Mouse (Mus musculus) hindbrain, embryonic 15.5 days (tissue): Measurements from ENCODE around the gene Ppp1r10. TPM values are rescaled to one million over a fixed set of nuclear protein-coding genes. Genes with fewer than 3 reads are reported as not detected.
"Not testable (repeated sequence)": the region's sequence is repeated elsewhere in the genome, so short reads cannot be mapped to it uniquely, and the experiment has no call there.

Experiments
- ATAC-seq: fragments of 200-750 bp; cut with Nextera tagmentation; 2 replicates; pipeline ENCODE4 v1.8.0; 2017; ENCODE audit warnings: low read depth, moderate number of reproducible peaks, moderate TSS enrichment; ENCODE audit not compliant: low FRiP score
- H3K27ac ChIP-seq: fragments of 300-500 bp; sonication (generic); replicated peaks from 2 replicates; pipeline ENCODE4 v1.5.1; 2015; ENCODE audit warnings: mild to moderate bottlenecking, inconsistent platforms
- H3K27me3 ChIP-seq: fragments of 300-500 bp; sonication (generic); 2 replicates; pipeline ENCODE4 v1.6.1; 2015; ENCODE audit warnings: control low read depth, inconsistent platforms
- H3K36me3 ChIP-seq: fragments of 300-500 bp; sonication (generic); 2 replicates; pipeline ENCODE4 v1.6.1; 2015; ENCODE audit warnings: control low read depth, inconsistent platforms
- H3K4me1 ChIP-seq: fragments of 300-500 bp; sonication (generic); replicated peaks from 2 replicates; pipeline ENCODE4 v1.6.1; 2015; ENCODE audit warnings: control low read depth, inconsistent platforms
- H3K4me2 ChIP-seq: fragments of 300-500 bp; sonication (generic); 2 replicates; pipeline ENCODE4 v1.6.1; 2015; ENCODE audit warnings: moderate library complexity, mild to moderate bottlenecking, inconsistent platforms
- H3K4me3 ChIP-seq: fragments of 300-500 bp; sonication (generic); 2 replicates; pipeline ENCODE4 v1.5.1; 2015; ENCODE audit warnings: mild to moderate bottlenecking, inconsistent platforms
- H3K9ac ChIP-seq: fragments of 300-500 bp; sonication (generic); 2 replicates; pipeline ENCODE4 v1.6.1; 2015; ENCODE audit warnings: inconsistent platforms
- H3K9me3 ChIP-seq: fragments of 300-500 bp; sonication (generic); 2 replicates; pipeline ENCODE4 v1.6.1; 2016; ENCODE audit warnings: control low read depth, inconsistent platforms
- WGBS: fragments of 180-500 bp; shearing (Covaris S2); methylation state at CpG from one replicate; pipeline ENCODE4 v1.1.7; 2015; 5-methylcytosine and 5-hydroxymethylcytosine counted together
- polyA plus RNA-seq: library from polyadenylated mRNA; unstranded; fragments of >200 nt; fragmentation: Nextera tagmentation; extraction: Ambion mirVana; gene quantifications from 2 replicates; pipeline ENCODE4 v1.2.1, GENCODE M21; 2015

Gene Ppp1r10
- polyA plus RNA-seq, 1 experiment from 2014 or later = 43.0 TPM

- ATAC-seq = not testable (repeated sequence)
Observed at GRCm38 (mm10) chr17:35950946-35951345, 34.7 kb downstream of the Ppp1r10 start.

GRCm38 (mm10) chr17:35952559-35952958, 36.3 kb downstream of the Ppp1r10 start:
- H3K27me3 ChIP-seq, H3K4me3 ChIP-seq, H3K27ac ChIP-seq, H3K9me3 ChIP-seq, H3K9ac ChIP-seq, H3K4me2 ChIP-seq, H3K4me1 ChIP-seq: not testable (repeated sequence)
- H3K36me3 ChIP-seq = peaks cover 19% of the 10 kb centered on the region
- WGBS = 84% methylated on average over 3 of the region's 3 CpGs
- peak; percentile 35; the same call in 1 of the 2 replicates for ATAC-seq

More at GRCm38 (mm10) chr17:35950946-35951345, 34.7 kb downstream of the Ppp1r10 start:
- H3K27ac ChIP-seq, H3K36me3 ChIP-seq, H3K9ac ChIP-seq, H3K4me2 ChIP-seq, H3K4me1 ChIP-seq, H3K9me3 ChIP-seq, H3K4me3 ChIP-seq, H3K27me3 ChIP-seq: not testable (repeated sequence)

- ATAC-seq = no peak
- no peaks in the 10 kb centered on the region for H3K27me3 ChIP-seq
- no peak overlapping the region for H3K4me2 ChIP-seq
- H3K4me1 ChIP-seq = no peaks in the 10 kb centered on the region
- peaks cover 40% of the 10 kb centered on the region for H3K36me3 ChIP-seq
- no peak overlapping the region for H3K4me3 ChIP-seq
- no peaks in the 10 kb centered on the region for H3K9me3 ChIP-seq
- H3K27ac ChIP-seq = no peak overlapping the region
- WGBS = 80% methylated on average over 8 of the region's 8 CpGs
- no peak overlapping the region for H3K9ac ChIP-seq
Observed at GRCm38 (mm10) chr17:35954665-35955064, 38.4 kb downstream of the Ppp1r10 start.

- H3K4me3 ChIP-seq = no peak overlapping the region
- H3K9ac ChIP-seq = no peak overlapping the region
- H3K9me3 ChIP-seq = no peaks in the 10 kb centered on the region
- H3K27me3 ChIP-seq = no peaks in the 10 kb centered on the region
- peaks cover 80% of the 10 kb centered on the region for H3K36me3 ChIP-seq
- WGBS = 97% methylated on average over 15 of the region's 15 CpGs
- H3K4me2 ChIP-seq = no peak overlapping the region
- H3K27ac ChIP-seq = no peak overlapping the region
- H3K4me1 ChIP-seq = no peaks in the 10 kb centered on the region
- ATAC-seq = no peak
Observed at GRCm38 (mm10) chr17:35958533-35959223, 42.4 kb downstream of the Ppp1r10 start.

GRCm38 (mm10) chr17:35963279-35963678, 47.0 kb downstream of the Ppp1r10 start:
- peaks cover 9% of the 10 kb centered on the region for H3K4me1 ChIP-seq
- no peak for ATAC-seq
- peaks cover 59% of the 10 kb centered on the region for H3K36me3 ChIP-seq
- no peak overlapping the region for H3K4me3 ChIP-seq
- no peak overlapping the region for H3K27ac ChIP-seq
- no peaks in the 10 kb centered on the region for H3K9me3 ChIP-seq
- 87% methylated on average over 10 of the region's 10 CpGs for WGBS
- no peaks in the 10 kb centered on the region for H3K27me3 ChIP-seq
- H3K9ac ChIP-seq = no peak overlapping the region
- H3K4me2 ChIP-seq = no peak overlapping the region

- 95% methylated on average over 2 of the region's 2 CpGs for WGBS
- peaks cover 28% of the 10 kb centered on the region for H3K4me1 ChIP-seq
- no peak overlapping the region for H3K4me3 ChIP-seq
- no peak overlapping the region for H3K4me2 ChIP-seq
- H3K27ac ChIP-seq = no peak overlapping the region
- H3K9ac ChIP-seq = no peak overlapping the region
- H3K9me3 ChIP-seq = no peaks in the 10 kb centered on the region
- peaks cover 19% of the 10 kb centered on the region for H3K36me3 ChIP-seq
- no peaks in the 10 kb centered on the region for H3K27me3 ChIP-seq
- no peak for ATAC-seq
Observed at GRCm38 (mm10) chr17:35967621-35968020, 51.4 kb downstream of the Ppp1r10 start.

GRCm38 (mm10) chr17:35969418-35970389, 53.5 kb downstream of the Ppp1r10 start, which contains the start of gene Abcf1:
Abcf1 (minus strand) TSS chr17:35969761.
- Histone ChIP-seq H3K36me3 (peaks cover 16% of the 10 kb centered on the region), H3K9me3 (no peaks in the 10 kb centered on the region), H3K4me1 (peaks cover 28% of the 10 kb centered on the region), H3K4me2 (peak within 1 kb of the TSS; percentile 86), H3K27me3 (no peaks in the 10 kb centered on the region), H3K27ac (peak within 1 kb of the TSS; percentile 81), H3K9ac (peak within 1 kb of the TSS; percentile 86), H3K4me3 (peak within 1 kb of the TSS; percentile 91)
- WGBS = under 1% methylated on average over 68 of the region's 68 CpGs
- peak; percentile 98 for ATAC-seq

GRCm38 (mm10) chr17:35972131-35972530, 55.9 kb downstream of the Ppp1r10 start:
- Histone ChIP-seq H3K27ac (no peak overlapping the region), H3K36me3 (peaks cover 25% of the 10 kb centered on the region), H3K4me3 (no peak overlapping the region), H3K9me3 (no peaks in the 10 kb centered on the region), H3K4me2 (no peak overlapping the region), H3K9ac (no peak overlapping the region), H3K27me3 (no peaks in the 10 kb centered on the region), H3K4me1 (peaks cover 28% of the 10 kb centered on the region)
- WGBS = 67% methylated on average over 1 of the region's 1 CpGs
- ATAC-seq = no peak

GRCm38 (mm10) chr17:35978811-35979400, 62.7 kb downstream of the Ppp1r10 start:
- Histone ChIP-seq H3K9me3 (no peaks in the 10 kb centered on the region), H3K9ac (peak overlapping the region; percentile 90), H3K36me3 (peaks cover 36% of the 10 kb centered on the region), H3K4me2 (peak overlapping the region; percentile 94), H3K27me3 (no peaks in the 10 kb centered on the region), H3K4me1 (peaks cover 29% of the 10 kb centered on the region), H3K4me3 (peak overlapping the region; percentile 99), H3K27ac (peak overlapping the region; percentile 98)
- peak; percentile 89 for ATAC-seq
- WGBS = under 1% methylated on average over 41 of the region's 41 CpGs

GRCm38 (mm10) chr17:35979401-35980362, 63.4 kb downstream of the Ppp1r10 start, which contains the start of the genes Gnl1 and Prr3:
Gnl1 (plus strand) TSS chr17:35979851.
Prr3 (minus strand) TSS chr17:35980236.
- Histone ChIP-seq H3K4me1 (peaks cover 29% of the 10 kb centered on the region), H3K9me3 (no peaks in the 10 kb centered on the region), H3K27ac (peak within 1 kb of the TSS; percentile 98), H3K4me3 (peak within 1 kb of the TSS; percentile 99), H3K27me3 (no peaks in the 10 kb centered on the region), H3K4me2 (peak within 1 kb of the TSS; percentile 94), H3K9ac (peak within 1 kb of the TSS; percentile 90), H3K36me3 (peaks cover 31% of the 10 kb centered on the region)
- WGBS = under 1% methylated on average over 99 of the region's 109 CpGs
- ATAC-seq = peak; percentile 84

GRCm38 (mm10) chr17:35980363-35980754, 64.1 kb downstream of the Ppp1r10 start:
- WGBS = under 1% methylated on average over 28 of the region's 29 CpGs

More at GRCm38 (mm10) chr17:35980363-35980754, 64.1 kb downstream of the Ppp1r10 start:
- peak; percentile 35 for ATAC-seq
- Histone ChIP-seq H3K27ac (peak overlapping the region; percentile 98), H3K4me1 (peaks cover 29% of the 10 kb centered on the region), H3K4me2 (peak overlapping the region; percentile 94), H3K9ac (peak overlapping the region; percentile 90), H3K9me3 (no peaks in the 10 kb centered on the region), H3K36me3 (peaks cover 35% of the 10 kb centered on the region), H3K4me3 (peak overlapping the region; percentile 99), H3K27me3 (no peaks in the 10 kb centered on the region)
